Mouse (Mus musculus) spleen, adult 2 months (tissue): Measurements from ENCODE around the gene Gpr12. TPM values are rescaled to one million over a fixed set of nuclear protein-coding genes. Genes with fewer than 3 reads are reported as not detected.
"Not testable (repeated sequence)": the region's sequence is repeated elsewhere in the genome, so short reads cannot be mapped to it uniquely, and the experiment has no call there.

Experiments used
- DNase-seq, 2 experiments: peaks; one replicate each; pipeline versions ENCODE4 v3.0.0 to v3.0.0-alpha.2; 2012 to 2021; ENCODE audit warnings: low spot score in 2 of 2, low read depth in 1 of 2
- H3K27ac ChIP-seq: fragments of 200-500 bp; 2 replicates; pipeline ENCODE4 v1.5.1; 2012; ENCODE audit warnings: low read length, inconsistent platforms; ENCODE audit not compliant: insufficient read depth
- H3K27me3 ChIP-seq: fragments of 200-500 bp; 2 replicates; pipeline ENCODE4 v1.6.1; 2012; ENCODE audit warnings: mild to moderate bottlenecking, moderate library complexity, low read length, inconsistent platforms; ENCODE audit not compliant: control insufficient read depth, insufficient read depth
- H3K36me3 ChIP-seq: fragments of 200-500 bp; 2 replicates; pipeline ENCODE4 v1.6.1; 2012; ENCODE audit warnings: mild to moderate bottlenecking, low read length, inconsistent platforms; ENCODE audit not compliant: control insufficient read depth, insufficient read depth
- H3K4me1 ChIP-seq: fragments of 200-500 bp; 2 replicates; pipeline ENCODE4 v1.6.1; 2011; ENCODE audit warnings: inconsistent platforms; ENCODE audit not compliant: control insufficient read depth, insufficient read depth, insufficient read length
- H3K4me3 ChIP-seq: fragments of 200-500 bp; 2 replicates; pipeline ENCODE4 v1.5.1; 2011; ENCODE audit warnings: mild to moderate bottlenecking, inconsistent platforms; ENCODE audit not compliant: insufficient read depth, insufficient read length; ENCODE audit errors: extremely low read depth
- CTCF ChIP-seq: fragments of 200-500 bp; IDR thresholded peaks from 2 replicates; pipeline ENCODE4 v1.5.1; 2011; ENCODE audit warnings: mild to moderate bottlenecking, inconsistent platforms; ENCODE audit not compliant: insufficient read depth, insufficient read length, insufficient replicate concordance; ENCODE audit errors: extremely low read depth
- POLR2A ChIP-seq: fragments of 200-500 bp; IDR thresholded peaks from 2 replicates; pipeline ENCODE4 v1.6.1; 2011; ENCODE audit warnings: low read depth, low read length, inconsistent platforms
- WGBS: fragments of 180-500 bp; shearing (Covaris S2); methylation state at CpG from one replicate; pipeline ENCODE4 v1.1.7; 2018; 5-methylcytosine and 5-hydroxymethylcytosine counted together
- polyA plus RNA-seq: library from polyadenylated mRNA; depleted of rRNA; stranded (reverse); fragments of >200 nt; gene quantifications from 2 replicates; pipeline ENCODE4 v1.2.3, GENCODE M21; 2012

Gpr12 gene
- polyA plus RNA-seq, 1 experiment = 0.27 TPM

DNA sequence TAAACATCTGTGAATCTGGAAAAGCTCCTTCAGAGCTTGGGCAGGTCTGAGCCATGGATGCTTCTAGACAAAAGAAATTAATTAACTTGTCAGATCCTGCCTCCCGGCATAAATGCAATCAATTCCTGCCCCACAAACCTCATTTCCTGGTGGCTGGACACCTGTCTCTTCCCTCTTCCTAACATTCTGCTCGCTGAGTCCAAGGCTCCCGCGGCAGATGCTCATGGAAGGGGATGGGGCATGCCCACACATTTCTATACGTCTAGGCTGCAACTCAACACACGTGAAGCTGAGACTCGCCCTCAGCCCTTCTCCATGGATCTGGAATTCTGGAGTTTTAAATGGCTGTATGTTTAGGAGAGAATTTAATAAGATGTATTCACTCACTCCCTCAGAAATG, 26.8 kb upstream of the Gpr12 start:
- no peak for DNase-seq
- Histone ChIP-seq H3K27me3 (no peaks in the 10 kb centered on the region), H3K4me1 (no peaks in the 10 kb centered on the region; the same call in 1 of the 2 replicates), H3K4me3 (no peak overlapping the region), H3K27ac (no peak overlapping the region), H3K36me3 (no peaks in the 10 kb centered on the region)
- WGBS = 87% methylated on average over 7 of the region's 7 CpGs
- TF ChIP-seq CTCF (no peak), POLR2A (no peak)

DNA sequence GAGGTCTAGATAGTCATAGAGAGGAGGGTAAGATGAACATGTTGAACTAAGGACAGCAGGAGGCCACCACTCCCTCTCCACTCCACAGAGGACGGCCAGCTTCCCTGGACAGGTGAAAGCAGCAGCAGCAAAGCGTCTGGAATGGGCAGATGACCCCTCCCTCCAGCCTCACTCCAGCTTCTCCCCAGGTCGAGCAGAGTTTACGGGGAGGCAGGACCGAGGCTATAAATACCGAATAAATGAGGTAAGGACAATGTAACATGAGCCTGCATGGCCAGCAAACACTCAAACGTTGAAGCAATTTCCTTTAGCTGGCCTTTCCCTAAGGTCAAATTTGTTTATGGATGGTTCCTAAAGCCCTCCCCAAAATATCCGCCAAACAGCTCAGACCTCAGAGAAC, 26.0 kb upstream of the Gpr12 start:
- DNase-seq = no peak
- Histone ChIP-seq H3K4me3 (no peak overlapping the region), H3K27ac (no peak overlapping the region), H3K27me3 (no peaks in the 10 kb centered on the region), H3K36me3 (no peaks in the 10 kb centered on the region), H3K4me1 (no peaks in the 10 kb centered on the region; the same call in 1 of the 2 replicates)
- 58% methylated on average over 8 of the region's 8 CpGs for WGBS
- no peak for TF ChIP-seq POLR2A

DNA sequence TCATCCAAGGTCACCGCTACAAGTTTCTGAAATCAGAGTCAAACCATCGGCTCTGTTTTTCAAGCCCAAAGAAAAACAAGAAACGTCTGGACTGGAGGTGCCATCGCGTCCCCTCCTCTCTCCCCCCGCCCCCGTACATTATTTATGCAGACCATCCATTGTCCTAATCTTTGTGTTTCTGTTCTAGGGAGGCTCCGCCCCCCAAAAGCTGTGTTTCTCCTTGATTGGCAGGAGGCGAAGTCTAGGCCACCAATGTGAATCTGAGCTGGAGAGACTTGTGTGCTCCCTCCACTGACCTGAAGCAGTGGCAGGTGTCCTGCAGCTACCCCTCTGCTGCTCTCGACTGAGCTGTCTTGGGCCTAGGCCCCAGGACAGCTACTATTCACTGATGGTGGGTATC, 24.6 kb upstream of the Gpr12 start:
- no peak overlapping the region for H3K4me3 ChIP-seq
- TF ChIP-seq CTCF (no peak), POLR2A (no peak)
- H3K27me3 ChIP-seq = no peaks in the 10 kb centered on the region
- H3K36me3 ChIP-seq = no peaks in the 10 kb centered on the region
- 77% methylated on average over 10 of the region's 10 CpGs for WGBS
- H3K27ac ChIP-seq = no peak overlapping the region
- no peak for DNase-seq
- no peaks in the 10 kb centered on the region; the same call in 1 of the 2 replicates for H3K4me1 ChIP-seq

DNA sequence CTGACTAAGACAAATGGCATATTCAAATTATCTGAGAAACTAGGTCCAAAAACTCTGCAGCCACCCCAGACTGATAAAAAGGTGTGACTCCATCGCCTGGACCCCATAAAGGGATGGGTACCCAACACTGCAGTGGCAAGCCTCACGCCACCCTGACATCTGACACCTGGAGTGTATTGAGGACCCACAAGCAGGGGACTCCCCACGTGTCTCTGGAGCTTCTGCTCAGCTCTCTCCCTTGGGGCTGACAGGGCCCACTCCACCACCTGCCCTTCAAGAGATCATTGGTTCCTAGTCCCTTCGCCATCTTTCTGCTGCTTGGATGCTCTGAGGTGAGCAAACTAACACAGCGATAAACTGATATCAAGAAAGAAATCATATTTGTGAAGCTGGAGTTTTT, 22.8 kb upstream of the Gpr12 start:
- Histone ChIP-seq H3K4me1 (no peaks in the 10 kb centered on the region; the same call in 1 of the 2 replicates), H3K36me3 (no peaks in the 10 kb centered on the region), H3K27ac (no peak overlapping the region), H3K27me3 (no peaks in the 10 kb centered on the region), H3K4me3 (no peak overlapping the region)
- DNase-seq = no peak
- WGBS = 44% methylated on average over 5 of the region's 5 CpGs
- TF ChIP-seq CTCF = no peak
- TF ChIP-seq POLR2A = no peak

DNA sequence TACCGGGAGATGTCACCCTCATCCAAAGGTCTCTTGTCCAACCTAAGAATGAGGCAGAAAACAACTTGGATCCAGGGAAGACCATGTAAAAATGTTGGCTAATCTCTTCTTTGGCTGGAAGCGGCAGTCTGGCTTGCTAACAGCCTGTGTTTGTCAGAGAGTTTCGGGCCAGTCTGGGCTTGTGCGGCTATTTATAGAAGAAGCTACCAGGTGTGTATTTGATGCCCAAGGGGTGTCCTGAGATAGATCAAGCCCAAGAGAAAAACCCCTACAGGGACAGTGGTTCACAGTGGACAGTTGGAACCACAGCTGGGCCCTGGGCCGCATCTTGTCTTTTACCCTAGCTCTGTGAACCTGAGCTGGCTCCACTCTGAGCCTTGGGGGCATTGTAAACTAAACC, 21.9 kb upstream of the Gpr12 start:
- no peak for DNase-seq
- no peak for TF ChIP-seq POLR2A
- no peak for TF ChIP-seq CTCF
- H3K36me3 ChIP-seq = no peaks in the 10 kb centered on the region
- 72% methylated on average over 5 of the region's 5 CpGs for WGBS
- no peaks in the 10 kb centered on the region; the same call in 1 of the 2 replicates for H3K4me1 ChIP-seq
- H3K4me3 ChIP-seq = no peak overlapping the region
- H3K27ac ChIP-seq = no peak overlapping the region
- no peaks in the 10 kb centered on the region for H3K27me3 ChIP-seq

DNA sequence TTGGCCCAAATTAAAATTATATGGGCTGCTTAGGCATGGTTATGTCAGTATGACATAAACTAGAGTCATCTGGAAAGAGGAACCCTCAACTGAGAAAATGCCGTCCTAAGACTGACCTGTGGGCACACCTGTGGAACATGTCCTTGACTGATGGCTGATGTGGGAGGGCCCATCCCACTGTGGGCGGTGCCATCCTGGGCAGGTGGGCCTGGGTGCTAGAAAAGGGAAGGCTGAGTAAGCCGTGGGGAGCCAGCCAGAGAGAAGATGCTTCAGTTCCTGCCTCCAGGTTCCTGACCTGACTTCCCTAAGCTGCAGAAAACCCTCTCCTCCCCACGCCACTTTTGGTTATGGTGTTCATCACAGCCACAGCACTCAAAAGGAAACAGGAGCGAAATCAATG, 21.2 kb upstream of the Gpr12 start:
- WGBS = 55% methylated on average over 5 of the region's 5 CpGs
- TF ChIP-seq CTCF = no peak
- TF ChIP-seq POLR2A = no peak

DNA sequence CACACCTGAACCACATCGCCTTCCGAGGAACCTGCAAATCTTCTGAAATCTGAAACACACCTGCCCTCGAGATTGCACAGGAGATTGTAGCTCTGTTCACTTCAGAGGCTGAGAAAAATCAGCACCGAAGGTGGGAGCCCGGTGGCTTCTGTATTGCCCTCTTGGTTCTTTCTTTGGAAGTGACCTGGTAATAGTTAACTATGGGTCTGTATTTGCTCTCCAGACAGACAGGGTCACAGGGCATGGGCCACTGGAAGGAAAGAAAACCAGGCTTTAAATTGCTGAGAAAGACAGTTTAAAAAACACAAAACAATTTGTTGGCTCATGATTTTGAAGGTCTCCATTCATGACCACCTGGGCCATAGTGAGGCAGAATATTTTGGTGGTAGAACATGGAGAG, 14.9 kb upstream of the Gpr12 start:
- 87% methylated on average over 5 of the region's 5 CpGs for WGBS
- DNase-seq = no peak
- TF ChIP-seq CTCF = no peak
- TF ChIP-seq POLR2A = no peak
- Histone ChIP-seq H3K36me3 (no peaks in the 10 kb centered on the region), H3K4me3 (no peak overlapping the region), H3K4me1 (no peaks in the 10 kb centered on the region; the same call in 1 of the 2 replicates), H3K27me3 (no peaks in the 10 kb centered on the region), H3K27ac (no peak overlapping the region)

More for the DNA sequence above, 21.2 kb upstream of the Gpr12 start:
- no peaks in the 10 kb centered on the region for H3K36me3 ChIP-seq
- no peak overlapping the region for H3K27ac ChIP-seq
- no peak overlapping the region for H3K4me3 ChIP-seq
- no peaks in the 10 kb centered on the region; the same call in 1 of the 2 replicates for H3K4me1 ChIP-seq
- DNase-seq = no peak
- no peaks in the 10 kb centered on the region for H3K27me3 ChIP-seq

DNA sequence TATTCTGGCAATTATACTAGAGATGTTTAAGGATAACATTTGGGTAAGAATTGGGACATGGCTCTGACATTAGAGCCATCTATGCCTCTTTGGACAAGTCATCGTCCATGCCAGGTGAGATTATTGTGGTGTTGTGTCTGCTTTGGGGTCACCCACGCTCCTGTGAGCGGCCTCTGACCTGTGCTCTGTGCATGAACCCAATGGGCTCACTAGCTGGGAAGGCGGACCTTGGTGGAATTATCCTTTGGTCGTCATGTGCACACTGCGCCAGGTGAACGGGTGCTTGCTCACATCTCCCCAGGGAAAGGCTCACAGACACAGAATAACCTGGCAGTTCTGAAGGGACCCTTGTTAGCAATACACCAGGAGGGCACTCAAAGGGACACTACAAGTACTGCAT, 14.2 kb upstream of the Gpr12 start:
- not testable (repeated sequence) for H3K4me1 ChIP-seq, H3K27me3 ChIP-seq, H3K36me3 ChIP-seq, H3K4me3 ChIP-seq, DNase-seq, H3K27ac ChIP-seq
- 91% methylated on average over 7 of the region's 7 CpGs for WGBS
